ENCODE assay signal across 19 mouse cellular contexts in genomic region chr15:79354619-79355018, GRCm38 (mm10). TPM values are rescaled to one million over a fixed set of nuclear protein-coding genes. Genes with fewer than 3 reads are reported as not detected.
A peak's percentile ranks its signal among the peaks of the same experiment; 100 is the strongest.
DNase-seq lines count a peak whose midpoint lies in the region; ATAC-seq and TF ChIP-seq lines count a peak whose summit lies in the region.
"Had no signal": no experiment of that assay in that cellular context is flagged by ENCODE, and none has a peak within 500 bp of the region (broad histone marks: within the 10 kb centered on the region; RNA-seq: fewer than 3 reads in every experiment).

No protein-coding gene starts in this region.

- 62% methylated on average over 4 of the region's 4 CpGs for WGBS in lung, postnatal 0 days
- 68% methylated on average over 4 of the region's 4 CpGs for WGBS in lung, adult 2 months

- in situ Hi-C loops in CH12.LX (cut with MboI; ENCODE audit: low pct_ligation_motif_present, low pct_unique_long_range_greater_than_20kb, low sequenced_read_pairs) = no loop called here

- H3K4me3 ChIP-seq in lung, postnatal 0 days (ENCODE audit: low read depth, low read length) = no peak overlapping the region
- no peak overlapping the region for H3K4me3 ChIP-seq in lung, adult 2 months (replicated peaks; ENCODE audit: extremely low read depth, low read depth, low read length)
- H3K4me3 ChIP-seq in CH12.LX (replicated peaks in 1 of 3; ENCODE audit: low read depth in 2 of 3, low read length in 2 of 3, poor library complexity in 1 of 3) = peak overlapping the region in 1 of 3 experiments; percentile 16
- H3K4me3 ChIP-seq: embryonic facial prominence, embryonic 12.5 days; forebrain, embryonic 15.5 days; heart, embryonic 13.5 days had no signal

- no peak overlapping the region for H3K9ac ChIP-seq in lung, postnatal 0 days (replicated peaks; ENCODE audit: low read depth)
- peak overlapping the region; percentile 22; the same call in 1 of the 2 replicates for H3K9ac ChIP-seq in CH12.LX (ENCODE audit: insufficient read depth, low read depth)
- H3K9ac ChIP-seq: embryonic facial prominence, embryonic 12.5 days; forebrain, embryonic 15.5 days; heart, embryonic 13.5 days had no signal

- no peak for ATAC-seq in lung, postnatal 0 days
- 0 out of 2 replicates have a peak, but pooled peaks have one; percentile 16 for ATAC-seq in megakaryocyte progenitor cell, adult 5-6 weeks (replicated peaks; ENCODE audit: poor library complexity)
- ATAC-seq: activated CD4-positive, CD25-positive, alpha-beta regulatory T cell, adult 4 months; CD4-positive, CD25-positive, alpha-beta regulatory T cell, adult 4 months; forebrain, embryonic 15.5 days; hindbrain, embryonic 16.5 days had no signal

- no peak for TF ChIP-seq RAD21 in CH12.LX (IDR thresholded peaks at IDR 0.05; ENCODE audit: low read depth, low read length)

- no peaks in the 10 kb centered on the region for H3K27me3 ChIP-seq in lung, postnatal 0 days (replicated peaks; ENCODE audit: insufficient read depth, low read length)
- H3K27me3 ChIP-seq in CH12.LX (replicated peaks) = no peaks in the 10 kb centered on the region
- H3K27me3 ChIP-seq: heart, embryonic 13.5 days had no signal

- peak; percentile 19 for DNase-seq in lung, postnatal 0 days (ENCODE audit: low spot score)
- DNase-seq in lung, adult 2 months = no peak
- DNase-seq in 416B (ENCODE audit: low read depth) (peak; percentile 66), CH12.LX (ENCODE audit: extremely low read depth) (peak; percentile 64)
- no peak for DNase-seq in gastrocnemius, postnatal 25 days
- DNase-seq in cerebellum, adult 11 months = no peak
- no peak for DNase-seq in T-cell, adult 2 months (ENCODE audit: low spot score)
- DNase-seq: adrenal gland, postnatal 14 days; B cell, adult 2 months; cerebellum, adult 2 months; cerebellum, postnatal 25 days; heart, postnatal 36 days had no signal

- no peak for TF ChIP-seq POLR2A in lung, adult 2 months (IDR thresholded peaks at IDR 0.05; ENCODE audit: borderline replicate concordance, extremely low read depth, low read depth, low read length)
- peak; percentile 51 for TF ChIP-seq POLR2A in CH12.LX (IDR thresholded peaks at IDR 0.05; ENCODE audit: low read depth, low read length)

- TF ChIP-seq CTCF in lung, postnatal 0 days (IDR thresholded peaks at IDR 0.05) = no peak
- TF ChIP-seq CTCF in lung, adult 2 months (IDR thresholded peaks at IDR 0.05; ENCODE audit: insufficient read depth, low read length) = no peak
- no peak for TF ChIP-seq CTCF in CH12.LX (conservative IDR thresholded peaks at IDR 0.05 in 1 of 2, IDR thresholded peaks at IDR 0.05 in 1 of 2; ENCODE audit: low read depth in 2 of 2, low read length in 2 of 2)

- H3K9me3 ChIP-seq in lung, postnatal 0 days (ENCODE audit: low read length) = no peaks in the 10 kb centered on the region
- H3K9me3 ChIP-seq in CH12.LX (replicated peaks; ENCODE audit: low read length) = peaks cover 15% of the 10 kb centered on the region
- H3K9me3 ChIP-seq: embryonic facial prominence, embryonic 12.5 days; forebrain, embryonic 15.5 days; heart, embryonic 13.5 days had no signal

- no peaks in the 10 kb centered on the region for H3K36me3 ChIP-seq in lung, postnatal 0 days (ENCODE audit: insufficient read depth, low read length)
- peaks cover 0 to 55% of the 10 kb centered on the region in 2 experiments for H3K36me3 ChIP-seq in CH12.LX (replicated peaks in 1 of 2; ENCODE audit: control insufficient read depth in 1 of 2, insufficient read depth in 1 of 2, low read length in 1 of 2)
- H3K36me3 ChIP-seq: embryonic facial prominence, embryonic 12.5 days; forebrain, embryonic 15.5 days; heart, embryonic 13.5 days had no signal

- dilution Hi-C loops in CH12.LX (cut with MboI; ENCODE audit: extremely low pct_ligation_motif_present, extremely low pct_unique_long_range_greater_than_20kb, low sequenced_read_pairs) = no loop called here

- peaks cover 25% of the 10 kb centered on the region for H3K79me2 ChIP-seq in CH12.LX (replicated peaks; ENCODE audit: control insufficient read depth, extremely low read depth, insufficient read depth, poor library complexity, severe bottlenecking)

- TF ChIP-seq EP300 in lung, postnatal 0 days (IDR thresholded peaks at IDR 0.05) = no peak
- no peak for TF ChIP-seq EP300 in CH12.LX (IDR thresholded peaks at IDR 0.05; ENCODE audit: low read length)

- H3K4me1 ChIP-seq in lung, postnatal 0 days (ENCODE audit: insufficient read depth, low read depth, low read length) = peaks cover 45% of the 10 kb centered on the region
- peaks cover 26% of the 10 kb centered on the region for H3K4me1 ChIP-seq in lung, adult 2 months (ENCODE audit: control insufficient read depth, insufficient read depth, low read length)
- H3K4me1 ChIP-seq in CH12.LX (ENCODE audit: control insufficient read depth in 1 of 2, insufficient read depth in 2 of 2) = peaks cover 30 to 65% of the 10 kb centered on the region in 2 experiments

- no peak overlapping the region for H3K4me2 ChIP-seq in lung, postnatal 0 days (replicated peaks; ENCODE audit: low read depth, low read length)
- H3K4me2 ChIP-seq in CH12.LX (ENCODE audit: insufficient read depth, low read depth, poor library complexity, severe bottlenecking) = peak overlapping the region; percentile 82
- H3K4me2 ChIP-seq: embryonic facial prominence, embryonic 12.5 days; forebrain, embryonic 15.5 days; heart, embryonic 13.5 days had no signal

- no peak overlapping the region for H3K27ac ChIP-seq in lung, postnatal 0 days (ENCODE audit: low read length)
- peak overlapping the region; percentile 58 for H3K27ac ChIP-seq in CH12.LX (ENCODE audit: insufficient read depth, low read depth)
- H3K27ac ChIP-seq: embryonic facial prominence, embryonic 12.5 days; forebrain, embryonic 15.5 days; heart, embryonic 13.5 days had no signal

TF ChIP-seq in CH12.LX, 34 proteins besides CTCF, POLR2A, EP300 and RAD21 (continues in another document):
- peak; percentile 68; the same call in 1 of the 2 replicates for TF ChIP-seq POLR2AphosphoS2 (IDR thresholded peaks at IDR 0.05; ENCODE audit: low read depth, low read length)
- TF ChIP-seq CHD2 (IDR thresholded peaks at IDR 0.05; ENCODE audit: low read length) = no peak
- TF ChIP-seq UBTF (IDR thresholded peaks at IDR 0.05; ENCODE audit: low read depth, low read length) = no peak
- TF ChIP-seq MYC (IDR thresholded peaks at IDR 0.05; ENCODE audit: low read depth, low read length) = peak; percentile 85
- no peak for TF ChIP-seq TBP (conservative IDR thresholded peaks at IDR 0.05; ENCODE audit: low read depth, low read length)
- TF ChIP-seq NRF1 (IDR thresholded peaks at IDR 0.05; ENCODE audit: low read depth, low read length) = 0 out of 2 replicates have a peak, but pooled peaks have one; percentile 31
- TF ChIP-seq BHLHE40 (IDR thresholded peaks at IDR 0.05; ENCODE audit: low read depth, low read length) = peak; percentile 81
- peak; percentile 78 for TF ChIP-seq IRF4 (IDR thresholded peaks at IDR 0.05; ENCODE audit: low read depth, low read length)
- TF ChIP-seq USF2 (conservative IDR thresholded peaks at IDR 0.05; ENCODE audit: low read depth, low read length) = peak; percentile 27; the same call in 1 of the 2 replicates
- TF ChIP-seq GABPA (IDR thresholded peaks at IDR 0.05; ENCODE audit: insufficient replicate concordance, low read depth, low read length) = no peak
- TF ChIP-seq ZC3H11A (IDR thresholded peaks at IDR 0.05; ENCODE audit: low read depth, low read length) = no peak
- TF ChIP-seq NELFE (IDR thresholded peaks at IDR 0.05; ENCODE audit: low read depth, low read length) = peak; percentile 28; the same call in 1 of the 2 replicates
- no peak for TF ChIP-seq PAX5 (IDR thresholded peaks at IDR 0.05; ENCODE audit: low read length)
- TF ChIP-seq MEF2A (IDR thresholded peaks at IDR 0.05; ENCODE audit: borderline replicate concordance, low read depth, low read length) = no peak
- TF ChIP-seq USF1 (IDR thresholded peaks at IDR 0.05; ENCODE audit: low read depth, low read length) = peak; percentile 44
- peak; percentile 40; the same call in 1 of the 2 replicates for TF ChIP-seq TCF12 (IDR thresholded peaks at IDR 0.05; ENCODE audit: low read depth, low read length)
- no peak for TF ChIP-seq MAZ (IDR thresholded peaks at IDR 0.05; ENCODE audit: low read depth, low read length)
- TF ChIP-seq JUND (conservative IDR thresholded peaks at IDR 0.05; ENCODE audit: low read depth, low read length) = no peak
- TF ChIP-seq ETS1 (conservative IDR thresholded peaks at IDR 0.05; ENCODE audit: low read depth, low read length) = peak; percentile 69
- no peak for TF ChIP-seq MAFK (IDR thresholded peaks at IDR 0.05; ENCODE audit: insufficient replicate concordance, low read length)
- TF ChIP-seq MAX (IDR thresholded peaks at IDR 0.05; ENCODE audit: low read length) = peak; percentile 74; the same call in 1 of the 2 replicates

RNA-seq across cellular contexts. Expression of gene Maff, which starts 8.2 kb away (rescaled TPM):
- 10.6 and 10.8 TPM in 2 replicates for polyA plus RNA-seq in lung, postnatal 0 days (2015; fragmentation: Nextera tagmentation; extraction: Ambion mirVana)
- polyA plus RNA-seq in lung, adult 2 months (2012; rRNA removed) = 12.1 and 21.0 TPM in 2 replicates
- total RNA-seq in CH12.LX (2012; rRNA removed) = 9.3 and 15.4 TPM in 2 replicates
- 7.6 and 9.2 TPM in 2 replicates for total RNA-seq in CH12.LX (2014; rRNA removed)
- 9.7 and 10.5 TPM in 2 replicates for polyA plus RNA-seq in CH12.LX (2012; ENCODE audit: insufficient read length, low read depth)
- 3.2 and 3.9 TPM in 2 replicates for total RNA-seq in megakaryocyte progenitor cell, adult 5-6 weeks (2015)
- total RNA-seq in megakaryocyte progenitor cell, adult 5-6 weeks (2017) = 1.5 and 1.7 TPM in 2 replicates
- 1 to 10 TPM; 2.7 to 3.8 TPM for total RNA-seq in gastrocnemius, postnatal 25 days (2021)

RNA-seq across cellular contexts. Expression of gene Pla2g6, which starts 26.4 kb away (rescaled TPM):
- 11.8 and 13.7 TPM in 2 replicates for polyA plus RNA-seq in lung, postnatal 0 days (2015; fragmentation: Nextera tagmentation; extraction: Ambion mirVana)
- 25.9 and 26.1 TPM in 2 replicates for polyA plus RNA-seq in lung, adult 2 months (2012; rRNA removed)
- 18.7 and 20.9 TPM in 2 replicates for total RNA-seq in CH12.LX (2012; rRNA removed)
- 9.1 and 9.3 TPM in 2 replicates for total RNA-seq in CH12.LX (2014; rRNA removed)
- polyA plus RNA-seq in CH12.LX (2012; ENCODE audit: insufficient read length, low read depth) = 12.7 and 14.8 TPM in 2 replicates
- total RNA-seq in megakaryocyte progenitor cell, adult 5-6 weeks (2015) = 6.9 and 8.4 TPM in 2 replicates
- 6.6 and 6.9 TPM in 2 replicates for total RNA-seq in megakaryocyte progenitor cell, adult 5-6 weeks (2017)
- total RNA-seq in gastrocnemius, postnatal 25 days (2021) = 10 to 100 TPM; 15.0 to 16.0 TPM

RNA-seq across cellular contexts. Expression of gene Tmem184b, which starts 48.8 kb away (rescaled TPM):
- polyA plus RNA-seq in lung, postnatal 0 days (2015; fragmentation: Nextera tagmentation; extraction: Ambion mirVana) = 55.3 and 56.7 TPM in 2 replicates
- 269 and 331 TPM in 2 replicates for polyA plus RNA-seq in lung, adult 2 months (2012; rRNA removed)
- total RNA-seq in CH12.LX (2012; rRNA removed) (18.9 and 21.1 TPM in 2 replicates), CH12.LX (2014; rRNA removed) (7.1 and 7.2 TPM in 2 replicates)
- polyA plus RNA-seq in CH12.LX (2012; ENCODE audit: insufficient read length, low read depth) = 38.0 and 42.7 TPM in 2 replicates
- 12.0 and 12.2 TPM in 2 replicates for total RNA-seq in megakaryocyte progenitor cell, adult 5-6 weeks (2015)
- 4.0 and 4.3 TPM in 2 replicates for total RNA-seq in megakaryocyte progenitor cell, adult 5-6 weeks (2017)
- total RNA-seq in gastrocnemius, postnatal 25 days (2021) = 10 to 100 TPM; 28.4 to 30.4 TPM

Comparison
In these comparisons a context has a peak if more than half of its experiments do, and no peak if none do; other contexts are left out.
1. DNase-seq: peak in lung, postnatal 0 days (single experiment), 416B (single experiment) and CH12.LX (single experiment); none in lung, adult 2 months (single experiment), gastrocnemius, postnatal 25 days (single experiment), cerebellum, adult 11 months (single experiment) and T-cell, adult 2 months (single experiment).